In the genomic region with DNA sequence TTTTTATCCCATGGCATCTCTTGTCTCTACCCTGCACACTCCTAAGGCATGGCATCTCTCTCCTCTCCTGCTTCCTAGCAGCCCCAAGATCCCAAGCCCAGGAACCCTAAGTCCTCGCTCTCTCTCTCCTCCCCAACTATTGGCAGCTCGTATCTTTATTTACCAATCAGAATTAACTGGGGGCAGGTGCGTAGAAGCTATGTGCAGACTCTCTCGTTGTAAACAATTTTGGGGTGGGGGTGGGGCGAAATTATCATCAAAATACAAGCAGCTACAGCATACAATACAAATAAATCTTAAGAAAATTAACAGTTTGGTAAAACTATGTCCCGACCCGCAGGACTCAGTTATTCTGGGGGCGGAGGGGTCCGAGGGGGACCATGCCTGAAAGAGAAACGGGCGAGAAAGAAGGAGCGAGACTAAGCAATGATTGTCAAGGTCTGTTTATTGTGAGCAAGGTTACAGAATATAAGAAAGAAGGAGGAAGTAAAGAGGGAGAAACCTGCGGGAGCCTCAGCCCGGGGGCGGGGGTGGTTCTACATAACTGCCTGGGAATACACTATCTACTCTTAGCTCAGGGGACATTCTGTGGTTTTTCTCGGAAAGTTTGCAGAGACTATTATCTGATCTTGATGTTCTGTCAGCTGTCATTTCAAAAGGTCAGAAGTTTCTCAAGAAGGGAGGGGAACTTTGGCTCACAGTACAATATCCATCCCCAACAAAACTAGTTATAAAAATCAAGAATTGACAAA, we compare ENCODE assay signal across 14 mouse cellular contexts. TPM values are rescaled to one million over a fixed set of nuclear protein-coding genes. Genes with fewer than 3 reads are reported as not detected.
DNase-seq lines count a peak whose midpoint lies in the region; ATAC-seq and TF ChIP-seq lines count a peak whose summit lies in the region.
"Had no signal": no experiment of that assay in that cellular context is flagged by ENCODE, and none has a peak within 500 bp of the region (broad histone marks: within the 10 kb centered on the region; RNA-seq: fewer than 3 reads in every experiment).

No protein-coding gene starts in this region.

- WGBS in forebrain, embryonic 10.5 days: 89% methylated on average over 16 of the region's 16 CpGs

- no peak for DNase-seq in G1E (ENCODE audit: low spot score)
- peak; percentile 10 for DNase-seq in lung, postnatal 10 days
- peak; percentile 7 for DNase-seq in testis, postnatal 14 days (ENCODE audit: low spot score)
- DNase-seq in gastrocnemius, postnatal 14 days: no peak
- no peak for DNase-seq in forebrain, embryonic 10.5 days (ENCODE audit: extremely low spot score, low spot score)
- DNase-seq in retina, embryonic 14.5 days (ENCODE audit: low spot score): no peak
- DNase-seq: gastrocnemius, adult 2 months had no signal

- ATAC-seq in G1E (ENCODE audit: extremely low read depth, insufficient number of reproducible peaks, low FRiP score, poor library complexity, severe bottlenecking): peak; percentile 87
- peak; percentile 53; the same call in 1 of the 2 replicates for ATAC-seq in granulocyte monocyte progenitor cell, adult 5-6 weeks (replicated peaks; ENCODE audit: poor library complexity, severe bottlenecking)

- H3K27ac ChIP-seq in forebrain, embryonic 10.5 days: no peak overlapping the region
- H3K27ac ChIP-seq: embryonic facial prominence, embryonic 13.5 days; gastrocnemius, adult 2 months; hindbrain, embryonic 12.5 days; macrophage; neural tube, embryonic 15.5 days had no signal

- no peaks in the 10 kb centered on the region for H3K27me3 ChIP-seq in G1E (ENCODE audit: insufficient read depth, low read length)
- no peaks in the 10 kb centered on the region for H3K27me3 ChIP-seq in forebrain, embryonic 10.5 days (ENCODE audit: poor library complexity, severe bottlenecking)
- H3K27me3 ChIP-seq: embryonic facial prominence, embryonic 13.5 days; hindbrain, embryonic 12.5 days; neural tube, embryonic 15.5 days had no signal

- no peaks in the 10 kb centered on the region for H3K36me3 ChIP-seq in G1E (replicated peaks)
- H3K36me3 ChIP-seq in forebrain, embryonic 10.5 days (replicated peaks): no peaks in the 10 kb centered on the region
- H3K36me3 ChIP-seq: embryonic facial prominence, embryonic 13.5 days; hindbrain, embryonic 12.5 days; neural tube, embryonic 15.5 days had no signal

- peak overlapping the region; percentile 39 for H3K4me3 ChIP-seq in G1E (ENCODE audit: low read depth, low read length)
- H3K4me3 ChIP-seq in forebrain, embryonic 10.5 days: no peak overlapping the region
- H3K4me3 ChIP-seq: embryonic facial prominence, embryonic 13.5 days; gastrocnemius, adult 2 months; hindbrain, embryonic 12.5 days; neural tube, embryonic 15.5 days had no signal

- intact Hi-C loops in gastrocnemius, postnatal 14 days (cut with DNase I; ENCODE audit: low total_unique reads): no loop called here

- H3K9me3 ChIP-seq in G1E (replicated peaks): peaks cover 16% of the 10 kb centered on the region
- 0 out of 2 replicates have a peak, but pooled peaks cover 5% of the 10 kb centered on the region for H3K9me3 ChIP-seq in forebrain, embryonic 10.5 days
- H3K9me3 ChIP-seq: embryonic facial prominence, embryonic 13.5 days; hindbrain, embryonic 12.5 days; neural tube, embryonic 15.5 days had no signal

- no peak for TF ChIP-seq CTCF in G1E (IDR thresholded peaks at IDR 0.05; ENCODE audit: low read depth, low read length)

- peaks cover 72% of the 10 kb centered on the region for H3K4me1 ChIP-seq in G1E (ENCODE audit: insufficient read depth, low read depth, low read length)
- H3K4me1 ChIP-seq in forebrain, embryonic 10.5 days: no peaks in the 10 kb centered on the region
- H3K4me1 ChIP-seq: embryonic facial prominence, embryonic 13.5 days; hindbrain, embryonic 12.5 days; neural tube, embryonic 15.5 days had no signal

RNA-seq across cellular contexts. Expression of gene Khdc1a, which starts 16.0 kb away (rescaled TPM):
- total RNA-seq in G1E (2014; fragmentation: Nextera tagmentation) (not detected in 2 replicates), G1E (2017) (0.16 TPM in 1 of 2 replicates, not detected in the other)
- polyA plus RNA-seq in G1E (2012): not detected in 2 replicates
- total RNA-seq in granulocyte monocyte progenitor cell, adult 5-6 weeks (2014; fragmentation: Nextera tagmentation): not detected in 2 replicates
- not detected in 2 replicates for total RNA-seq in granulocyte monocyte progenitor cell, adult 5-6 weeks (2017)
- not detected for total RNA-seq in gastrocnemius, postnatal 14 days (2021)
- polyA plus RNA-seq in forebrain, embryonic 10.5 days (2016; fragmentation: Nextera tagmentation; extraction: Ambion mirVana): not detected in 2 replicates
- total RNA-seq: gastrocnemius, adult 2 months; layer of hippocampus, postnatal 25 days had no signal
- polyA plus RNA-seq: embryonic facial prominence, embryonic 13.5 days; hindbrain, embryonic 12.5 days; macrophage; neural tube, embryonic 15.5 days; stomach, embryonic 16.5 days had no signal

RNA-seq across cellular contexts. Expression of gene Khdc1c, which starts 34.7 kb away (rescaled TPM):
- total RNA-seq in G1E (2014; fragmentation: Nextera tagmentation) (not detected in 2 replicates), G1E (2017) (0.05 TPM in 1 of 2 replicates, not detected in the other)
- not detected in 2 replicates for polyA plus RNA-seq in G1E (2012)
- not detected in 2 replicates for total RNA-seq in granulocyte monocyte progenitor cell, adult 5-6 weeks (2014; fragmentation: Nextera tagmentation)
- not detected in 2 replicates for total RNA-seq in granulocyte monocyte progenitor cell, adult 5-6 weeks (2017)
- total RNA-seq in gastrocnemius, postnatal 14 days (2021): not detected
- polyA plus RNA-seq in forebrain, embryonic 10.5 days (2016; fragmentation: Nextera tagmentation; extraction: Ambion mirVana): not detected in 2 replicates
- total RNA-seq: gastrocnemius, adult 2 months; layer of hippocampus, postnatal 25 days had no signal
- polyA plus RNA-seq: embryonic facial prominence, embryonic 13.5 days; hindbrain, embryonic 12.5 days; macrophage; neural tube, embryonic 15.5 days; stomach, embryonic 16.5 days had no signal

RNA-seq across cellular contexts. Expression of gene Khdc1b, which starts 50.0 kb away (rescaled TPM):
- total RNA-seq in G1E (2014; fragmentation: Nextera tagmentation) (not detected in 2 replicates), G1E (2017) (0.12 and 0.22 TPM in 2 replicates)
- not detected in 2 replicates for polyA plus RNA-seq in G1E (2012)
- not detected in 2 replicates for total RNA-seq in granulocyte monocyte progenitor cell, adult 5-6 weeks (2014; fragmentation: Nextera tagmentation)
- total RNA-seq in granulocyte monocyte progenitor cell, adult 5-6 weeks (2017): not detected in 2 replicates
- total RNA-seq in gastrocnemius, postnatal 14 days (2021): not detected
- polyA plus RNA-seq in forebrain, embryonic 10.5 days (2016; fragmentation: Nextera tagmentation; extraction: Ambion mirVana): not detected in 2 replicates
- total RNA-seq: gastrocnemius, adult 2 months; layer of hippocampus, postnatal 25 days had no signal
- polyA plus RNA-seq: embryonic facial prominence, embryonic 13.5 days; macrophage; neural tube, embryonic 15.5 days; stomach, embryonic 16.5 days had no signal

Comparison
In these comparisons a context has a peak if more than half of its experiments do, and no peak if none do; other contexts are left out.
1. DNase-seq: peak in lung, postnatal 10 days (single experiment) and testis, postnatal 14 days (single experiment); none in G1E (single experiment), gastrocnemius, postnatal 14 days (single experiment), forebrain, embryonic 10.5 days (single experiment) and retina, embryonic 14.5 days (single experiment).